Mouse (Mus musculus) neutrophil, adult 5-6 weeks (primary cell): ENCODE results near the gene Nav3. TPM values are rescaled to one million over a fixed set of nuclear protein-coding genes. Genes with fewer than 3 reads are reported as not detected.
"Not testable (repeated sequence)": the region's sequence is repeated elsewhere in the genome, so short reads cannot be mapped to it uniquely, and the experiment has no call there.

Source experiments
- ATAC-seq: fragments of 151-379, 151-347 bp; 2 replicates; pipeline ENCODE4 v1.8.0; 2017; ENCODE audit warnings: mild to moderate bottlenecking, moderate TSS enrichment; ENCODE audit not compliant: insufficient number of reproducible peaks, poor library complexity, low FRiP score, severe bottlenecking; ENCODE audit errors: extremely low read depth
- total RNA-seq: library from RNA; stranded (forward); fragments of 200-1000 nt; gene quantifications from 2 replicates; pipeline ENCODE4 v1.2.3, GENCODE M21; 2017

Nav3 gene
- total RNA-seq, 1 experiment from 2014 or later: not detected

- ATAC-seq: no peak
These were observed 69.4 kb downstream of the Nav3 start for GRCm38 (mm10) chr10:110386476-110387197.

- not testable (repeated sequence) for ATAC-seq
These were observed 72.3 kb downstream of the Nav3 start for GRCm38 (mm10) chr10:110383506-110384229.

GRCm38 (mm10) chr10:110380792-110381191, 75.2 kb downstream of the Nav3 start:
- no peak for ATAC-seq

- ATAC-seq: no peak
These were observed 83.1 kb downstream of the Nav3 start for GRCm38 (mm10) chr10:110372724-110373455.

- ATAC-seq: no peak
These were observed 103.9 kb downstream of the Nav3 start for GRCm38 (mm10) chr10:110352148-110352547.

GRCm38 (mm10) chr10:110330030-110330429, 126.0 kb downstream of the Nav3 start:
- no peak for ATAC-seq

GRCm38 (mm10) chr10:110329629-110330028, 126.4 kb downstream of the Nav3 start:
- no peak for ATAC-seq

- no peak for ATAC-seq
These were observed 133.8 kb downstream of the Nav3 start for GRCm38 (mm10) chr10:110322082-110322632.

GRCm38 (mm10) chr10:110317275-110317674, 138.7 kb downstream of the Nav3 start:
- no peak for ATAC-seq

- no peak for ATAC-seq
These were observed 141.5 kb downstream of the Nav3 start for GRCm38 (mm10) chr10:110314525-110314924.

- no peak for ATAC-seq
These were observed 142.0 kb downstream of the Nav3 start for GRCm38 (mm10) chr10:110313959-110314358.

- ATAC-seq: no peak
These were observed 146.5 kb downstream of the Nav3 start for GRCm38 (mm10) chr10:110309511-110309910.

GRCm38 (mm10) chr10:110305609-110306008, 150.4 kb downstream of the Nav3 start:
- no peak for ATAC-seq

GRCm38 (mm10) chr10:110290016-110290623, 165.9 kb downstream of the Nav3 start:
- ATAC-seq: no peak

GRCm38 (mm10) chr10:110283879-110284278, 172.1 kb downstream of the Nav3 start:
- ATAC-seq: no peak

- no peak for ATAC-seq
These were observed 183.2 kb downstream of the Nav3 start for GRCm38 (mm10) chr10:110272818-110273217.

- no peak for ATAC-seq
These were observed 185.4 kb downstream of the Nav3 start for GRCm38 (mm10) chr10:110270561-110270960.

- ATAC-seq: no peak
These were observed 213.9 kb downstream of the Nav3 start for GRCm38 (mm10) chr10:110242128-110242561.

- no peak for ATAC-seq
These were observed 215.3 kb downstream of the Nav3 start for GRCm38 (mm10) chr10:110240667-110241066.
